Mouse (Mus musculus): ENCODE measurements around the gene Rbak. TPM values are rescaled to one million over a fixed set of nuclear protein-coding genes. Genes with fewer than 3 reads are reported as not detected.

Gene Rbak
- 2.1 and 2.4 TPM in 2 replicates for polyA plus RNA-seq (2012; ENCODE audit: low replicate concordance)

DNA sequence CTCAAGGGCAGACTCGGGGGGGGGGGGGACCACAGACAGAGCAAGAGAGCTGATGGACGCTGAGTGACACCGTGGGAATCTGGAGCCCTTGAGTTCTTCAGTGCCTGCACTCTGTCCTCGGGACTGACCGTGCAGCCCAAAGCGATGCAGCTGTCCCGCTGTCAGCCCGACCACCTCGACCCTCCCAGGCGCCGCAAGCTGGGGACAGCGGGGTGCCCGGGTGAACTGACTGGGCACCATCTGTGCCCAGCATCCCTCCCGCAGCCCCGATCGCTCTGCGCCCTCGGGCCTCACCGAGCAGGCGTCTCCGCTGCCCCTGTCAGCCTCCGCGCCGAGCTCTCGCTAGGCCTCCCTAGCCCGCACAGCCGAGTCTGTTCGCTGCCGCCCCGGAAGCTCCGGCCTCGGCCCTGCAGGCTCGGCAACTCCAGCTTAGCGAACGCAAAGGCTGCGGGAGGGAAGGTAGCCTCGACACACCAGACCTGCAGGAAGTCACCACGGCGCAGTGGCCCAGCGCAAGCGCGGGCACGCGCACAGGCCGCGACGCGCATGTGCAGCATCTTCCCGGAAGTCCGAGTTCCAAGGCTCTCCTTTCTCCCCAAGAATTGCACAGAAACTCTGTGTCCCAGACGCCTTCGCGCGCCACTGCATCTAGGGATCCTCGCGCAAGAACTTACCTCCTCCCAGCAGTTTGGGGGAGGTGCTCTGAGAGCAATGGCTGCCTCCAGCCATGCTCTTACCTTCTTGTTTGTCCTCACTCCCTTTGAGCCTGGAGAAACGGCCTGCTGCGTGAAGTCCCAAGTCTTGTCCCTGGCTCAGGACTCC is at the start of gene Rbak, which contains the start of gene Spdye4b:
Gene Rbak (minus strand): TSS at position 521 of the 822 bp plus-strand sequence.
Gene Spdye4b (plus strand): TSS at position 763 of the 822 bp plus-strand sequence.

DNA sequence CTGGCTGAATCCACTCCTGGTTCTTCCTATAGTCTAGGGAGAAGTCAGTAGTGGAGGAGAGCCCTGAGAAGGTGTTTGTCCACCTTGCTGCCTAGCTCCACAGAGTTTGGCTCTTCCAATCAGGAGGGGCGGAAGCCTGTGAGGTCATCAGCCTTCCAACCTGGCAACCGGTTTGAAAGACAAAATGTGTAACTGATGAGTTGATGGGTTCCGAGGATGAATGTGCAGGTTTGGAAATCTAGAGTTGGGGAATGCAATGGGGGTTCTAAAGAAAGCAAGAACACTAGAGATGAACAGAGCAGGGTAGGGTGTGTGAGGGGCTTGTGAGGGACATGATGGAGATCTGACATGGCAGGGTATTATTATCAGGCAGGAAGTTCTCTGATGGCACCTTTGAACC is 46.2 kb upstream of the Rbak start, which contains the start of gene Spdye4a:
Gene Spdye4a (minus strand): TSS at position 101 of the 400 bp plus-strand sequence.

DNA sequence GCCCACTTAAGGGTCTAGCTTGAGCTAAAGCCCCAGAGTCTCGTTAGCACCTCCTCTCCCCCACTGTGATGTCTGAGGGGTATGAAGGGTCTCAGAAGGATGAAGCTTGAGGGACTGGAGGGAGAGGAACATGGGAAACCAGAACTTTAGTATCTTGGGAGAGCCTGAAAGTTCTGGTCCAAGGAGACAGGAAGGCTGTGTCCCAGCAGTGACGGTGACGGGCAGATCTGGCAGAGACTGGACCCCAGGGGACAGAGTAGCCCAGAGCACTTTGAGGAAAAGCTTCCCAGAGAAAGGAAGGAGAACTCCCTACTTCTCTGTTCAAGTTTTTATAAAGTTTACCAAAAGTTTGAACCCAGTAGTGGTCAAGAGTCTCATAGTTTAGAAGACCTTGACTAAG is 33.1 kb downstream of the Rbak start, which contains the start of gene Olfr718-ps1:
Gene Olfr718-ps1 (minus strand): TSS at position 101 of the 400 bp plus-strand sequence.

Other genes with a start within 250 kb of the Rbak start
- 35.4 and 126 TPM in 2 replicates for gene Fscn1, start 220.4 kb downstream of the Rbak start, polyA plus RNA-seq (2012; ENCODE audit: low replicate concordance)
- gene Rnf216, start 67.8 kb downstream of the Rbak start, polyA plus RNA-seq (2012; ENCODE audit: low replicate concordance), result 32.8 and 34.2 TPM in 2 replicates
- gene Olfr718-ps1, start 33.2 kb downstream of the Rbak start, polyA plus RNA-seq (2012; ENCODE audit: low replicate concordance), result not detected in 2 replicates
- gene Spdye4b, start 242 bp upstream of the Rbak start, polyA plus RNA-seq (2012; ENCODE audit: low replicate concordance), result not detected in 2 replicates
- not detected in 2 replicates for gene Spdye4a, start 46.1 kb upstream of the Rbak start, polyA plus RNA-seq (2012; ENCODE audit: low replicate concordance)
- gene Zfp12, start 54.4 kb upstream of the Rbak start, polyA plus RNA-seq (2012; ENCODE audit: low replicate concordance), result 4.7 and 5.5 TPM in 2 replicates
- gene Zfp316, start 89.2 kb upstream of the Rbak start, polyA plus RNA-seq (2012; ENCODE audit: low replicate concordance), result 7.1 and 13.7 TPM in 2 replicates
- gene Zfp853, start 112.8 kb upstream of the Rbak start, polyA plus RNA-seq (2012; ENCODE audit: low replicate concordance), result 0.11 TPM in 1 of 2 replicates, not detected in the other
- gene E130309D02Rik, start 134.6 kb upstream of the Rbak start, polyA plus RNA-seq (2012; ENCODE audit: low replicate concordance), result 58.1 and 79.3 TPM in 2 replicates
- gene Zdhhc4, start 148.5 kb upstream of the Rbak start, polyA plus RNA-seq (2012; ENCODE audit: low replicate concordance), result 29.8 and 78.4 TPM in 2 replicates
- not detected in 2 replicates for gene Grid2ip, start 176.6 kb upstream of the Rbak start, polyA plus RNA-seq (2012; ENCODE audit: low replicate concordance)
- 30.7 and 37.1 TPM in 2 replicates for gene Kdelr2, start 223.1 kb upstream of the Rbak start, polyA plus RNA-seq (2012; ENCODE audit: low replicate concordance)

All from hematopoietic multipotent progenitor cell, adult 10-12 weeks (in vitro differentiated cells).